Mouse (Mus musculus): ENCODE measurements around the gene Cep112. TPM values are rescaled to one million over a fixed set of nuclear protein-coding genes. Genes with fewer than 3 reads are reported as not detected.

Cep112 gene
- total and polyA plus RNA-seq, 2 experiments from 2014 or later, result 8.6 to 17.2 TPM

DNA sequence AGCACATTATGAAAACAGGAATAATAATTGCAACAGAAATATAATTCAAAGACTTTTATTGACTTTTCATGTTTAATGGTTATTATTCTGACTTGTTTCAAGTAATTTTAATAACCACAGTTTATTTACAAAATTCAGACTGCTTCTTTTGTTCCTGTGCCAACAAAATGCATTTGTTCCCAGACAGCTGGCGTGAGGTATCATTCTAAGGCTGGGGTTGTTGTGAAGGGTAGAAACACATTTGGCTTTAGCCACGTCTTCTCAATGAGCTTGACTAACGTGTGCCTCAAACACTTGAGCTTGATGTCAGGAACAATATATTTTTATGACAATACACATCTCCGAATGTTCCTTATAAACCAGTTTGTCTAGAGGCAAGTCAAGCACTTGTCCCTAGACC is 396.8 kb downstream of the Cep112 start:
- Histone ChIP-seq H3K4me1 (ENCODE audit: insufficient read depth) (no peaks in the 10 kb centered on the region), H3K27me3 (ENCODE audit: insufficient read depth, low read length) (no peaks in the 10 kb centered on the region), H3K9me3 (ENCODE audit: low read length) (no peaks in the 10 kb centered on the region), H3K36me3 (ENCODE audit: insufficient read depth) (no peaks in the 10 kb centered on the region), H3K9ac (no peak overlapping the region), H3K27ac (ENCODE audit: low read depth, low read length) (0 out of 2 replicates have a peak overlapping the region, but pooled peaks have one; percentile 21), H3K4me3 (ENCODE audit: low read depth, low read length) (no peak overlapping the region), H3K4me2 (ENCODE audit: low read depth) (no peak overlapping the region)
- 34% methylated on average over 4 of the region's 4 CpGs for WGBS
- DNase-seq (no peak), ATAC-seq (no peak)
- no peak for TF ChIP-seq CTCF (IDR thresholded peaks at IDR 0.05; ENCODE audit: low read depth)

DNA sequence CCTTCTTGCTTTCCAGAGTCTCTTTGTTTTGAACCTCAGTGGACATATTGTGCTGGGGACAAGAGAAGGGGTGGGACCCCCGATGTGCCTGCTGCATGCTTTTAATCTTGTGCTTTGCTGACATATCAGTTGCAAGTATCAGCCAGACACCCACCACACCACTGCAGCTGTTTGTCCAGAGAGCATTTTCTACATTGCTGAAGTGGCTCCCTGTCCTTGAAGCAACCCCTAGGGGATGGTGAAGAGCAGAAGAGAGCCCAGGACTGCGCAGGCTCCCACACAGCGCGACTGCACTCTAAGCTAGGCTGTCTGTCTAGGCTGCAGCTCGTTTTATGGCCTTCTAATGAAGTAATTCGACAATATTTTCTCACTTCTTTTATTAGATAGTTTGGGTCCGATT is 397.3 kb downstream of the Cep112 start:
- no peak overlapping the region for H3K9ac ChIP-seq
- H3K27ac ChIP-seq (ENCODE audit: low read depth, low read length), result 0 out of 2 replicates have a peak overlapping the region, but pooled peaks have one; percentile 21
- ATAC-seq (no peak), DNase-seq (no peak)
- no peaks in the 10 kb centered on the region for H3K36me3 ChIP-seq (ENCODE audit: insufficient read depth)
- TF ChIP-seq CTCF (IDR thresholded peaks at IDR 0.05; ENCODE audit: low read depth), result no peak
- H3K4me2 ChIP-seq (ENCODE audit: low read depth), result no peak overlapping the region
- H3K9me3 ChIP-seq (ENCODE audit: low read length), result no peaks in the 10 kb centered on the region
- H3K27me3 ChIP-seq (ENCODE audit: insufficient read depth, low read length), result no peaks in the 10 kb centered on the region
- 61% methylated on average over 7 of the region's 7 CpGs for WGBS
- no peak overlapping the region for H3K4me3 ChIP-seq (ENCODE audit: low read depth, low read length)
- no peaks in the 10 kb centered on the region for H3K4me1 ChIP-seq (ENCODE audit: insufficient read depth)

DNA sequence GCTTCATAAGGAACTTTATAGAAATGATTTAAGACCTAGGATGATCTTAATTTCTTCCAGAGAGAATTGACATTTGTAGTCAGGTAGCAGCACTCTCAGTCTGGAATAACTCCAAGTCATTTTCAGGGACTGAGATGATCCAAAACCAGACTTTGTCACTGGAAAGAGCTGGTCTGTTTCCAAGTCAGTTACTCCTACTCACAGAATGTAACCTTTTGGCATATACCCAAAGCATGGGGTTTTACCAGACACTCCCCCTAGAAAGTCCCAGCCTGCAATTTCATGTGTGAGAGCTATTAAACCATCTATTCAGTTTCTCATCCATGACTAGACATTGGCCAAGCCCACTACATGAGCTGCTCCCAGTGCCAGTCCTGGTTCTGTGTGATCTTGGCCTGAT is 402.3 kb downstream of the Cep112 start:
- H3K4me2 ChIP-seq (ENCODE audit: low read depth), result no peak overlapping the region
- no peaks in the 10 kb centered on the region for H3K4me1 ChIP-seq (ENCODE audit: insufficient read depth)
- no peaks in the 10 kb centered on the region for H3K9me3 ChIP-seq (ENCODE audit: low read length)
- no peak for TF ChIP-seq CTCF (IDR thresholded peaks at IDR 0.05; ENCODE audit: low read depth)
- DNase-seq (no peak), ATAC-seq (no peak)
- H3K9ac ChIP-seq, result no peak overlapping the region
- no peak overlapping the region for H3K27ac ChIP-seq (ENCODE audit: low read depth, low read length)
- no peaks in the 10 kb centered on the region for H3K36me3 ChIP-seq (ENCODE audit: insufficient read depth)
- no peak overlapping the region for H3K4me3 ChIP-seq (ENCODE audit: low read depth, low read length)
- no peaks in the 10 kb centered on the region for H3K27me3 ChIP-seq (ENCODE audit: insufficient read depth, low read length)

DNA sequence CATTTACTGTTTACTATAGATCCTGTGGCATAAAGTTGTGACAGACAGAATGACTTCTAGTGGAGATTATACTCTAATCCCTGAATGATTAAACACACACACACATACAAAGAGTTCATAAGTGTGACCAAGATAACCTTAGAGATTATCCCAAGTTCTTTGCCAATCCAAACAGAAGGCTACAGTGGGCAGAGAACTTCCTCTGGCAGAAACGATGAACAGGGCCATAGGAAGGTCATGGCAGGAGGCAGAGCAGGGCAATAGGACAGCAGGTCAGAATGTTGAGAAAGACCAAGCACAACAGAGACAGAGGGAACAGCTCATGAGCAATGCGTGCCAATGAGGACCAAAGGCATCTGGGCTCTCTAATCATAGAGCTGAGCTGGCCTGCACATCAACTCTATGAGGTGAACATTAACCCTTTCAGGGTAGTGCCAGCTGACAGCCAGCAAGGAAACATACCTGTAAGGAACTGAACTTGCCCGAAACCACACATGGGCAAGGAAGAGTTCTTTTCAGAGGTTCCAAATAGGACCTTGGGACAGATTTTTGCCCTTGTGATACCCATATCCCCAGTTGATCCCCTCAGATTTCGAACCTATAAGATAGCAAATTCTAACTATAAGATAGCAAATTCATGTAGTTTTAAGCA is 403.5 kb downstream of the Cep112 start:
- no peak for DNase-seq
- Histone ChIP-seq H3K27ac (ENCODE audit: low read depth, low read length) (no peak overlapping the region), H3K27me3 (ENCODE audit: insufficient read depth, low read length) (no peaks in the 10 kb centered on the region), H3K4me3 (ENCODE audit: low read depth, low read length) (no peak overlapping the region), H3K9me3 (ENCODE audit: low read length) (no peaks in the 10 kb centered on the region), H3K36me3 (ENCODE audit: insufficient read depth) (no peaks in the 10 kb centered on the region), H3K4me2 (ENCODE audit: low read depth) (no peak overlapping the region), H3K9ac (no peak overlapping the region), H3K4me1 (ENCODE audit: insufficient read depth) (no peaks in the 10 kb centered on the region)
- no peak for TF ChIP-seq CTCF (IDR thresholded peaks at IDR 0.05; ENCODE audit: low read depth)
- 80% methylated on average over 4 of the region's 4 CpGs for WGBS
- no peak for ATAC-seq

DNA sequence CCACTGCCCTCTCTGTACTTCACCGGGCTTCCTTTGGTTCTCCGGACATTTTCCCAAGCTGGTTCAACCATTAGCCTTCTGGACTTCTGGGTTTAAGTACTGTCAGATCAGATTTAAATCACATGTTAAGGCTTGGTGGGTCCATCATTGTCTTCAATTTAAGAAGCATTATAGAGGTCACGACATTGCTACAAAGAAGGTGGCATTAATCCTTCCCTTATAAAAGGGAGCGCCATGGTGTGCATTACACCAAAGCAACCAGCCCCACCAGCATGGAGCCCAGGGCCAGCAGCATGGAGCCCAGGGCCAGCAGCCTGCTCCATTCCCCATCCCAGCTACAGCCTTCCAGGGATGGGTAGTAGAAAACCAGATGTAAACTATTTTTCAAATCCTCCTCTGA is 411.7 kb downstream of the Cep112 start:
- Histone ChIP-seq H3K4me1 (ENCODE audit: insufficient read depth) (no peaks in the 10 kb centered on the region), H3K9me3 (ENCODE audit: low read length) (no peaks in the 10 kb centered on the region), H3K4me3 (ENCODE audit: low read depth, low read length) (no peak overlapping the region), H3K9ac (no peak overlapping the region), H3K27ac (ENCODE audit: low read depth, low read length) (no peak overlapping the region), H3K27me3 (ENCODE audit: insufficient read depth, low read length) (no peaks in the 10 kb centered on the region), H3K4me2 (ENCODE audit: low read depth) (no peak overlapping the region), H3K36me3 (ENCODE audit: insufficient read depth) (no peaks in the 10 kb centered on the region)
- no peak for DNase-seq
- WGBS, result 41% methylated on average over 4 of the region's 4 CpGs
- ATAC-seq, result no peak
- no peak for TF ChIP-seq CTCF (IDR thresholded peaks at IDR 0.05; ENCODE audit: low read depth)

DNA sequence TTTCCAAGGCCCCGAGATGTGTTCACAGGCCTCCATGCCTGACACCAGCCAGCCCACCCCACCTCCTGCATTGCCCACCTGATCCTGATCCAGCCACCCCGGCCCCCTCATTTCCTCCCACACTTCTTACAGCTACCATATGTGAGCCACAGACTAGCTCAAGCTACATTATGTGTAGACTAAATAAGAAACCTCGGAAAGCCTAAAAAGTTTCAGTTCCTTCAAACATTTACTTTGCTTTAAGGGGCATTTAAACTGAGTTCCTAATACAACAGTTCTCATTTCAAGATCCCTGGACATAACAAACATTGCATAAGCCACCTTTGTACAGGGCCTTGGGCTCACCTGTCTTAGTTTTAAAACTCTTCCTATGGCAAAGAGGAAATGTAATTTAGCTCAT is 415.2 kb downstream of the Cep112 start:
- no peaks in the 10 kb centered on the region for H3K9me3 ChIP-seq (ENCODE audit: low read length)
- H3K4me1 ChIP-seq (ENCODE audit: insufficient read depth), result no peaks in the 10 kb centered on the region
- DNase-seq (no peak), ATAC-seq (no peak)
- H3K4me3 ChIP-seq (ENCODE audit: low read depth, low read length), result no peak overlapping the region
- TF ChIP-seq CTCF (IDR thresholded peaks at IDR 0.05; ENCODE audit: low read depth), result no peak
- H3K36me3 ChIP-seq (ENCODE audit: insufficient read depth), result no peaks in the 10 kb centered on the region
- H3K27me3 ChIP-seq (ENCODE audit: insufficient read depth, low read length), result no peaks in the 10 kb centered on the region
- no peak overlapping the region for H3K27ac ChIP-seq (ENCODE audit: low read depth, low read length)
- no peak overlapping the region for H3K9ac ChIP-seq
- H3K4me2 ChIP-seq (ENCODE audit: low read depth), result no peak overlapping the region
- WGBS, result 88% methylated on average over 3 of the region's 3 CpGs

DNA sequence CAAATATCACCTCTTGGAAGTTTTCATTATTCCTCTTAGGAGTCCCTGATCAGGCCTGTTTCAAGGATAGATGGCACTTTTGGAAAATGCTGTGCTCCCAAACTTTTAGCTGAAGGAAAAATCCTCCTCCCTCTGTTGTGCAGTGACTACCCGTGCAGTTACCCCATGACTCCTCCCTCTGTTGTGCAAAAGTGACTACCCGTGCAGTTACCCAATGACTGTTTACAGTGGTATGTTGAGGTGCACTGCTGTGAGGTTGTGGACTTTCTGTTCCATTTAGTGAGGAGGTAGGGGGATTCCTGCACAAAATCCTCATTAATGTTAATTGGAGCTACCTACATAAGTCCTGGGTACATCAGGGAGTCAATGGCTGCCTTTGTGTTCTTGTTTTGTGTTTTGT is 417.8 kb downstream of the Cep112 start:
- no peaks in the 10 kb centered on the region for H3K9me3 ChIP-seq (ENCODE audit: low read length)
- TF ChIP-seq CTCF (IDR thresholded peaks at IDR 0.05; ENCODE audit: low read depth), result no peak
- H3K4me3 ChIP-seq (ENCODE audit: low read depth, low read length), result no peak overlapping the region
- no peaks in the 10 kb centered on the region for H3K4me1 ChIP-seq (ENCODE audit: insufficient read depth)
- ATAC-seq, result no peak
- WGBS, result 19% methylated on average over 2 of the region's 2 CpGs
- no peak overlapping the region for H3K4me2 ChIP-seq (ENCODE audit: low read depth)
- H3K27ac ChIP-seq (ENCODE audit: low read depth, low read length), result no peak overlapping the region
- H3K9ac ChIP-seq, result no peak overlapping the region
- DNase-seq, result no peak
- H3K36me3 ChIP-seq (ENCODE audit: insufficient read depth), result no peaks in the 10 kb centered on the region
- no peaks in the 10 kb centered on the region for H3K27me3 ChIP-seq (ENCODE audit: insufficient read depth, low read length)

Measured in forebrain, postnatal 0 days (tissue).